Mouse (Mus musculus): Measurements from ENCODE around the gene Odf3l1.

Gene Odf3l1

DNA sequence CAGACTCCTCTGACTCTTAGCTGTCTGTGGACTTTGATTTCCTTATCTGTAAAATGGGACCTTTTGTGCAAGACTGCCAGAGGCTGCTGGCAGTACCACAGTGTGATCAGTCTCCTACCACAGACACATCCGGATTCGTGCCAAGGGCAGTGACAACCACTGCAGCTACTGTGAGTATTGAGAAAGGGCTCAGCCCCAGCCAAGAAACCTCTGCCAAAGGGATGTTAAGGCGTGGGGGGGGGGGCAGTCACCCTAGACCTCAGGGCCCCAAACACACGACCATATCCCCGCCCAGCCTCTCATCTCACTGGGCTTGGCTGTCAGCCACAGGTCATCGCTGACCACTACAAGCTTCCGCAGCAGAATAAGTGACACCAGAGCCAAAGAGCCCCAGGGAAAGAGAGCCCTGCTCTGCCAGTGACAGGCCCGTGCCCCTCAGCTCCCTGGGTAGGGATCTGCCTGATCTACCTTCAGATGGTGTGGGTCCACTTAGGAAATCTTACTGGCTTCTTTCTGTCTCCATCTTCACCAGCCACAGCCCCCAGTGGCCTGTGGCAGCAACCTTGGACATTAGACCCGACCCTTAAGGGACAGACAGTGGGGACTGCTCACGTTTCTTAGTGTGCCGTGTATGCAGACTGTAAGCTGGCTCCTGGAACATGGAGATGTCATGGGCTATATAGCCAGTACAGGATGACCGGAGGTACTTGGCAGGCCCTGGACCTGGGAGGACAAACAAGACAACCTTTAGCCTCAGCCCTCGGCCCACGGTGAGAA, 14.2 kb downstream of the Odf3l1 start:
- in situ Hi-C loops (cut with MboI; ENCODE audit: low sequenced_read_pairs): no loop called here

DNA sequence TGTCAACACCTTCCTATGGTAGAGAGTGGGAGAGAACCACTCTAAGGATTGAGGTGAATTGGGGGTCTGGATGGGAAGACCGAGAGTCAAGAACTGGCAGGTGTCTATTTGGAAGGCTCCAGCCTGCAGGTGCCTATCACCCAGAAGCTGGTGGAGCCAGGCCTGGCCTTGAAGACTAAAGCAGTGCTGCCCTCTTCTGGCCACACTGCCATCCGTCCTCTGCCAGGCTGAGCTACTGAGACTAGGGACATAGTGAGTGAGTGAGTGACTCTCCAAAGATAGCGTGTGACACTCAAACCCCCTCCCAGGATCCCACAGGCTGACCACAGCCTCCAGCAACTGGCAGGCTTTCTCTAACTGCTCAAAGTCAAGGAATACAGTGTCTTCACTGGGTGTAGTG, 17.0 kb downstream of the Odf3l1 start:
- in situ Hi-C loops (cut with MboI; ENCODE audit: low sequenced_read_pairs): no loop called here

DNA sequence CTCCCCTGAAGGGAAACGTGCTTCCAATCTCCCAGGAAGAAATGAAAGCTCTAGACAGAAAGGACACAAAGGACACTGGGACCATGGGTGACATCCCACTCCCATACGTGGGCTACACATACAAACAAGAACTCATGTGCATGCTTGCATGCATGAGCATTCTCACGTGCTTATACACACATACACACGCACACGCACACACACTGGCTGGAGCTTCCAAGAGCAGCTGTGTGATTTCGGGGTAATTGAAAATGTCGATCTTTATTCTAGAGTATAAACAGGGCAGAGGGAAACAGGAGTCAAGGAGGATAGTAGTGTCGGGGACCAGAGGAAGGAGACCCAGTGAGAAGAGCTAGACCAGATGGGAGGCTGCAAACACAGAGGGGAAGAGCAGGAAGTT, 19.8 kb downstream of the Odf3l1 start:
- in situ Hi-C loops (cut with MboI; ENCODE audit: low sequenced_read_pairs): no loop called here

DNA sequence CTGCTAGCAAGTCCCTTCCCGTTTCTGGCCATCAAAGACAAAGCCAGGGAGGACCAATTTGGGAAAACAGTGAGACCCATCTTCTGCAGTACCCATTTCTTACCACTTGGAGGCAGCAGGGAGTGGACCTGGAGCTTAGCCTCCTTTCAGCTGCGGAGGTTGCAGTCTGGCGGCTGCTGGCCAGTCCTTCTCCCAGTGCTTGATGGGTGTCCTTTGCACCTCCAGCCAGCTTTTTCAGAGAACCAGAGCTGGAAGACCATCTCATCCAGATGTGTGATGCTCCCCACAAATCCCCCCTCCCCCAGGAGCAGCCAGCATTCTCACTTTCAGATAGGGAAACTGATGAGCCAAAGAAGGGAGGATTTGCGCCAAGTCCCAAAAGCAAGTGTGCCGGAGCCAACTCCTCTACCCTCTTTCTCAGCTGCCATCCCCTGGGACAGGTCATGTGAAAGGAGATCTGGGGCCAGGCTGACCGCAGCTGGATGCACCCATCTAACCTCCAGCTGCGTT, 20.7 kb downstream of the Odf3l1 start:
- in situ Hi-C loops (cut with MboI; ENCODE audit: low sequenced_read_pairs): no loop called here

DNA sequence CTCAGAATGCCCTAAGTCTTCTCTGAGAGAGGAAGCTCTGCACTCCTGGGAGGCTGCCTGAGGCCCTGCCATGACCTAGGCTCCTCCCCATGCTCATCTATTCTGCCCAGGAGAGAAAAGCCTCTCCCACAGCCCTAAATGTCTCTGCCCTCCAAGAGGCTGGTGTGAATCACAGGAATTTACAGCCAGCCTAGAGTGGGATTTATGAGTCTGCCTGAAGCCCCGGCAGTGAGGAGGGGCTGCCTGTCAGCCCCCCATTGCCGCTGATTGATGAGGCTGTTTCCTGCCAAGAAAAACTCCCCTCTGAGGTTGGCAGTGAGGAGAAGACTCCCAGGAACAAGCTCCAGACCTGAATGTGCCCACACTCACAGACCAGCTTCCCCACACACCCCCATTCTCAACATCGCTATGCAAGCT, 22.2 kb downstream of the Odf3l1 start:
- in situ Hi-C loops (cut with MboI; ENCODE audit: low sequenced_read_pairs): no loop called here

DNA sequence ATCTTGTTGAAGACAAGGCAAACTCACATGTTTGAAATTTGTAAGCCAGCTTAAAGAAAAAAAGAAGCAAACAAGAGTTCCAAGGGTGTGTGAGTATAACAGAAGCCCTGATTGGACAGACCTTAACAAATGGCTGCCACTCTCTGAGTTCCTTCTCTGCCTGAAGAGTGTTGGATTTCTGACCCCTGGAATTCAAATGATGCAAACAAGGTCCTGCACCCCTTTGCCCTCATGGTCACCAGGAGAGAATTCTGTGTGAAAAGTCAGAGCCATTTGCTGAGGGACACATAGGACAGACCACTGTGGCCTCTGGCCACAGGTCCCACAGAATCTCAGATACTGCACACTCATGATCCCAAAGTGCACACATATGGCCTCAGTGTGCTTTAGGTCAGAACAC, 22.6 kb downstream of the Odf3l1 start:
- in situ Hi-C loops (cut with MboI; ENCODE audit: low sequenced_read_pairs): no loop called here

DNA sequence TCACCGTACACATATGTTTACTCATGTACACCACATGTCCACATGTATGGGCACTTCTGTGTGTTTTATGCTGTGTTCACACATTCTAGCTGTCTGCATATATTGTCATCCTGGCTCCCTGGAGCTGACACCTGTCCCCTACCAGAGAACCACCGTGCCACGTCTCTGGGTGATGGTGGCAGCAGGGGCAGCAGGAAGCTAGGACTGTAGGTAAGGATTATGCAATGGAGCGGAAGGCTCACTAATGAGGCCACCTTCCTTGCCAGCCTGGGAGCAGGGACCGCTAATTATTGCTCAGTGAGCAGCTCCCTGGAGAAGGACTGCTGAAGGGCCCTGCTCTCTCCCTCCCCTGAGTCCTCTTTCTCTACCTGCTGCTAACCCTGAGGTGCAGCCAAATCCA, 23.8 kb downstream of the Odf3l1 start:
- in situ Hi-C loops (cut with MboI; ENCODE audit: low sequenced_read_pairs): no loop called here

DNA sequence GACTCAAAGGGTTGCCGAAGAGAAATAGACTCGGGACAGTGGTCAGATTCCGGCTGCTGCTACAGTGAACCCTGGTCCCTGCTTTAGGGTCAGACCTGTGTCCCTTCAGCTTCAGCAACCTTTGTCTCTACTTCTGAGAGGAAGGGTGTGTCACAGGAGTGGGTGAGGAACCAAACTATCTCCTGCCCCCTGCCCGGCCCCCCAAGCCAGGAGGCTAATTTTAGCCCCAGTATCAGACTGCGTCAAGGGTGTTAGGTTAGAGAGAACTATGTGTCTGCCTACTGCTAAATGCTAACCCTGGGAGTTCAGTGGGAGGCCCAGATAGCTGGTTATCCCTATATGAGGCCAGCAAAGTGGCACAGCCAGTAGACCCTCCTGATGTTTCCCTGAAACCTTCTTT, 29.3 kb downstream of the Odf3l1 start:
- in situ Hi-C loops (cut with MboI; ENCODE audit: low sequenced_read_pairs): no loop called here

DNA sequence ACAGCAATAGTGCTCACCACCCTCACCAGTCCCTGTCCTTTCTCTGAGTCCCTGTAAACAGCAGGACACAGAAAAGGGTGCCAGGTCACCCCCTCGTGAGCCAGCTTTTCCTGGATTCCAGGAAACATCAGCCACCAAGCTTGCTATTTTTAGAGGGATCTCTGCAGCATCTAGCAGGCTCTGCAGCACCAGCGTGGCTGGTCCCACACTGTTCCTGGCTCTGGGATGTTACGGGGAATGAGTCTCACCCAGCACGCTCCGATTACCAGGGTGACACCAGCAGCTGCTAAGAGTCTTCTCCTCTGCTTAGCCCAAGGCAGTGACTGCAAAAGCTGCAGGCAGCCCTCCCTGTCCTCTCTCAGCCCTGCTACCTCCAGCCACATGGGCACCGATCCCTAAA, 31.6 kb downstream of the Odf3l1 start:
- in situ Hi-C loops (cut with MboI; ENCODE audit: low sequenced_read_pairs): no loop called here

DNA sequence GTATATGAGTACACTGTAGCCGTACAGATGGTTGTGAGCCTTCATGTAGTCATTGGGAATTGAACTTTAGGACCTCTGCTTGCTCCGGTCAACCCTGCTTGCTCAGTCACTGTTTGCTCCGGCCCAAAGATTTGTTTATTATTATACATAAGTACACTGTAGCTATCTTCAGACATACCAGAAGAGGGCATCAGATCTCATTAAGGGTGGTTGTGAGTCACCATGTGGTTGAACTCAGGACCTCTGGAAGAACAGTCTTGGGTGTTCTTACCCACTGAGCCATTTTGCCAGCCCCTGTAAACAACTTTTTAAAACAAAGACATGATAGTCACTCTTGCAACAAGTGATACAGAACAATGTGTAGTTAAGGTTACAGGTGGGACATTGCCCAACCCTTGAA, 32.6 kb downstream of the Odf3l1 start:
- in situ Hi-C loops (cut with MboI; ENCODE audit: low sequenced_read_pairs): no loop called here

DNA sequence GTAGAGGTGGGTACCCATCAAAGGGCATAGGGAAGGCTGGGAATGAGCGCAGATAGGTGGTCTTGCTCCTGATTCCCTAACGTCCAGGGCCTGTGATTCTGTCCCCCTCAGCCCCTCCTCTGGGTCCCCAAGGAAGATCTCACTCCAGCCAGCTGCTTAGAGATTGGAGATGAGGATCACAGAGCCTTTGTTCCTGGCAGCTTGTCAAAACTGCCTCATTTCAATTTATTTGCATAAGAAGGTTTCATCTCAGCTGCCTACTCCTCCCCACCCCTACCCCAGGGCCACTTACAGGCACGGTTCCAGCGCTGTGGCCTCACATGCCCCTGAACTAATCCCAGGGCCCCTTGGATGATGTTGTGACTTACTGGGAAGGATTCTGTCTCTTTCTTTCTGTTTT, 34.3 kb downstream of the Odf3l1 start:
- in situ Hi-C loops (cut with MboI; ENCODE audit: low sequenced_read_pairs): no loop called here

DNA sequence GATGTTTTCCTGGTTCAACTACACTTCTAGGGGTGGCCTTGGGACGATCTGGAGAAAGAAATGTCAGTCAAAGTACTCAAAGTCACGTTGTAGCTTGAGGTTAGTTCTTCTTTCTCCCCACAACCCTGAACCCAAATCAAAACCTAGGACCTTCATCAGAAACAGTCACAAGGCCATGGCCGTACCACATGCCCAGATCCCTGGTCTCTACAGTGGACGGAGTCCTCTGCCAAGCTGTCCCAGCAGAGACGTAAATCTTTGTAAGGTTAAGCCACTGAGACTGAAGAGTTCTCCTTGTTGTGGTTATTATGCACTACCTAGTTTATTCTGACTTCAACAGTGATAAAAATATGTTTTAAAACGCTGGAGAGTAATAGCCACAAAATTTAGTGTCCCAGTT, 35.6 kb downstream of the Odf3l1 start:
- in situ Hi-C loops (cut with MboI; ENCODE audit: low sequenced_read_pairs): no loop called here

DNA sequence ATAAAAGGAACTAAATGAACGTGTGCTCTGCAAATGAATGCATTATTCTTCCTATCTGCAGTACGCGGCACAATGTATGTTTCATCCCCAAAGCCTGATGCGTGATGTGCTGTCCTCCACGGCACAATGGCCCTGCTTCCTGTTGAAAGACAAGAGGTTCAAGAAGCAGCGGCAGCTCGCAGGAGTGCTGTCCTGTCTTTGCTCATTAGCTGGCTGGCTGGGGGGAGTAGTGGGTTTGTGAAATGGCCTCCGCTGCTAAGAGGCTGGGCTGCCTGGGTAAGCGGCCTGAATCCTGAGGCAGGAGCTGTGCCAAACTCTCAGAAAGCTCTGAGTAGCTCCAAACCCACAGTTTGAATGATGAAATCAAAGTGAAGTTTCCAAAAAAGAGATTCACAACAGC, 36.3 kb downstream of the Odf3l1 start:
- in situ Hi-C loops (cut with MboI; ENCODE audit: low sequenced_read_pairs): no loop called here

DNA sequence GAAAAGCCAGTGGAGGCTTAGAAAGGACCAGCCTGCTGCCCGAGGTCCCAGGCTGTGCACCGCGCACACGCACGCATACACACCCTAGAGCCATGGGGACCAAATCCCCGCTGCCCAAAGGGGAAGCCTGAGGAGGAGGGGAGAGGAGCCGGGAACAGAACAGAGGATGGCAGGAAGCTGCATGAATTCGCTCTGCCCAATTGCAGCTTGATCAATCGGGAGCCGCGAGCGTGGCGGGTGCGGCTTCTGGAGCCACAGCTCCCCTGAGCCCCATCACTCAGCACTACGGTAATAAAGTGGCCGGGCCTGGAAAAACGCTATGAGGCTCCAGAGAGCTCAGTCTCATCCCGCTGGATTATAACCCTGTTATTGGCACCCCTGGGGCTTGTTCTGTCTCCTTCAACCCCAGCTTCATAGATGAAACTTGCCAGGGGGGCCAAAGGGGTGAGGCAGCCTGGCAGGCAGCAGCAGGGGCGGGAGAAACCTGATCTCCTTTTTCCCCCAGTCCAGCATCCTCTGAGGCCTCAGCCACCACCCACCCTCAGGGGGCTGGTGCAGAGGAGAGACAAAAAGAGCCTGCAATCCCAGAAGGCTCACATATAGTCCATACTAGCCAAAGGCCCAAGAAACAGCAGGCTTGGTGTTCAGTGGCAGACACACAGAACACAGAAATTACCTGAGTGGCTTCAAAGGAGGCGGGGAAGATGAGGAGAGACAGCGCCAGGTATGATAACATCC, 38.8 kb downstream of the Odf3l1 start:
- in situ Hi-C loops (cut with MboI; ENCODE audit: low sequenced_read_pairs): no loop called here

DNA sequence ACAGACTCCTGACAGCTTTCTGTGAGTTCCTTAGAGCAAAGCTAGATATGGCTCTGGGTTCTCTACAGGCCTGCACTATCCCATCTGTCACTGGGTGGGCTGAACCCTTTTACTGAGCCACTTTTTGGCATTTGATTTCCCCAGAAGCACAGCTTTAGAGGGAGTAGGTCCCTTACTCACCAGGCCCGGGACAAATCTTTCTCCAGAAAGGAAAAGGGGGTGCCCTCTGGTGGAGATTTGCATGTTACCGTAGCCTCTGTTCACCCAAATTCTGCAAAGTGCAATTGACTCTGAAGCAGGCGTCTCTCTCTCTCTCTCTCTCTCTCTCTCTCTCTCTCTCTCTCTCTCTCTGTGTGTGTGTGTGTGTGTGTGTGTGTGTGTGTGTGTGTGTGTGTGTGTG, 39.6 kb downstream of the Odf3l1 start:
- in situ Hi-C loops (cut with MboI; ENCODE audit: low sequenced_read_pairs): no loop called here

DNA sequence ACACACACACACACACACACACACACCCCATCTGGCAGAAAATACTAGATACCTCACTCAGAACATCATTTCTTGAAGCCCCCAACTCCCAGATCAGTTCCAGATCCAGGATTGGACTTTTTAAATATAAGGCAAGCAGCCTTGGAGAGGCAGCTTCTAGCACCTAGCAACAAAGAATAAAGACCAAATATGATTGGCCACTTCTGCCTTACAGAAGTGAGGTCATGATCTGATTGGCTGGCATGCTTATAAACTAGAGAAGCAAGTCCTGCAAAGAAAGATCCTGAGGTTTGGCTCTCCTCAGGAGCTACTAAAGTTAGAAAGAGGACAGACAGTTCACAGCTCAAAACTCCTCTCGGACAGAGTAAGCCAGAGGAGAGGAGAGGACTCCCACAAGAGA, 53.6 kb downstream of the Odf3l1 start:
- in situ Hi-C loops (cut with MboI; ENCODE audit: low sequenced_read_pairs): no loop called here

DNA sequence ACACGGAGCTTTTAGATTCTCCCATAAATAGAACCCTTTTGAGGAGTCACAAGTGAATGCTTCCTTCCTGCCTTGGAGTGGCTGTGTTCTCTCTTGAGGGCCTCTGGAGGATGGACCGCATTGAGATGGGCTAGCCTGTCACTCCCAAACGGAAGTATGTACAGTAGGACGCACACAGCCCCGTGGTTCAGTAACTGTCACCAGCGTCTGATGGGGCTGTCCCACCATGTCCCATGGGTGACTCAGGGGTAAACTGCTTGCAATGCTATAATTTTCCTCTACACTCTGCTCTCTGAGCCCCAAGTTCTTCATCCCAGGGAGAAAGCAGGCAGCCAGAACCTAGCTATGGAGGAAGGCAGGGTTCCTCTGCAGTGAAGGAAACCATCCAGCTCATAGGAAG, 56.5 kb downstream of the Odf3l1 start:
- in situ Hi-C loops (cut with MboI; ENCODE audit: low sequenced_read_pairs): no loop called here

DNA sequence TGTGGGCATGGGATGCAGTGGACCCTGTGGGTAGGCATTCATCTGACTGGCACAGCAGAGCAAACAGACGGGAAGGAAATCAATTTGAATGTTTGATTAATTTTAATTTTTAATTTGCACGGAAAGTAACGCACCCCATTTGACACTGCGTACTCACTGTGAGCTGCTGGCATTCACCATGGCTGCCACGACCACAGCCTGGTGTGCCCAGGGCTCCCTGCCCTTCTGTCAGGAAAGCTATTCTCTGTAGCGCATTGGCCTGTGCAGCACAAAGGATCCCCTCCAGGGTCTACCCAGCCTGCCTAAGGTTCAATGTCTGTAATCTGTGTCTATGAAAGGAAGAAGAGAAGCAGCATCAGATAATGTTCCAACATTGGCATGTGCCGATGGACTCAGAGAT, 61.3 kb downstream of the Odf3l1 start:
- in situ Hi-C loops (cut with MboI; ENCODE audit: low sequenced_read_pairs): no loop called here
